Mouse (Mus musculus) thymus, adult 18-20 months (tissue): ENCODE results near the gene Pcsk1n.
"Not testable (repeated sequence)": the region's sequence is repeated elsewhere in the genome, so short reads cannot be mapped to it uniquely, and the experiment has no call there.

Experiments
- DNase-seq, 2 experiments: peaks; one replicate each; pipeline ENCODE4 v3.0.0; 2022; ENCODE audit warnings: mixed read lengths in 2 of 2

Pcsk1n gene

DNA sequence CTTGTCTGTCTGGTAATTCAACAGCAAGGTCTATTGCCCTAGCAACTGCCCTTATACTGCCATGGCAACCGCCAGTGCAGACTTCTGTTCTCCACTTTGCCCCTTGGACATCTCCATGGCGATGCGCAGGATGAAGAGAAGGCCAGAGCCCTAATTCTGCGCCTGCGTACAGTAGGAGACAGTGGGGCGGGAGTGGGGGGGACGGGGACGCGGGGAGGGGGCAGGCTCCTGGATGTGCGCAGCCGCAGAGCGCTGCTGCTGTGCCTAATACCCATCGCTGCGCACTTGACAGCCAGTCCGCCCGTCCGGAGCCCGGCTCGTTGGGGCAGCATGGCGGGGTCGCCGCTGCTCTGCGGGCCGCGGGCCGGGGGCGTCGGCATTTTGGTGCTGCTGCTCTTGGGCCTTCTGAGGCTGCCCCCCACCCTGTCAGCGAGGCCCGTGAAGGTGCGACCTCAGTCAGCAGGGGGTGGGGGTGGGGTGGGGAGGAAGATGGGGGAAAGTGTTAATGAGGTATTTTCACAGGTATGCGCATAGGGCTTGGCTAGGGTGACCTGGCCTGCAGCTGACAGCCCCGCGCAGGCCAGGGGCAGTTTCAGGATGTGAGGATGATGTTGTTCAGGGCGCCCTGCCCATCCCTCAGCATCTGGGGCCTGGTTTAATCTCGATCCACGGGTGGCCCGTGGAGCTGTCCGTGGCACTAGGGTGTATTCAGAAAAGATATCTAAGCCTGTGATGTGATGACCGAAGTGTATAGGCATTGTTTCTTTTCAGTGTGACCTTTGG is at the start of gene Pcsk1n:
TSS of gene Pcsk1n (plus strand) at position 222 of the 783 bp plus-strand sequence.
- no peak for DNase-seq

DNA sequence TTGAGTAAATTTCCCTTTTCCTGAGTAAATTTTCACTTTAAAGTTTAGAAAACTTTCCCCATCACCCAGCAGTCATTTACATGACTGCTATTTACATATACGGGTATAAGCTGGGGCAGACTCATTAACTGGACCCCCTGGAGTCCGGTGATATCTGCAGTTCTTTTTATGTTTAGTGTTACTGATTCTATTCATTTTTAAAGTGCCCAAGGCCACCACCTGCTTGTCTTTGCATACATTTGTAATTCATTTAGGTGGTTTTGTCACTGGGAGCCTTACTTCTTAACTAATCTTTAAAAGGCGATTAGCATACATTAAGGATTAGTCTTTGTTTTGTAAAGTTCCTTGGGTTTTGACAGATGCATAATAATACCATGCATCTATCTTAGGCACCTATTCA is 49.8 kb upstream of the Pcsk1n start:
- no peak for DNase-seq

DNA sequence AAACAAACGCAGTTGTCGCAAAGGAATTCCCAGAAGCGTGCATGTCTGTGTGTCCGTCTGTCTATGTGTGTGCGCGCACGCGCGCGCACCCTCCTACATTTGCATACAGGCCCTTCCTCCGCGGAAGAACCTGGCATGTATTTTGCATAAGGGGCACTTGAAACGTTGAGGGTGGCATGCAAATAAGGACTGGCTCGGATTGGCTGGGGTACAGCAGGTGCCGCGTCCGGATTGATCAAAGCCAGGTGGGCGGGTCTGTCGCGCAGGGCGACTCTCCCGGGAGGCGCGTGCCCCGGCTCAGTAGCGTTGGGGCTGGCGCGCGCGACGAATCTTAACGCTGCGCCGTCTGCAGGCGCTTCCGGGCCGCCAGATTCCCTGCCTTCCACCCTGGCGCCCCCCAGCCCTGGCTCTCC is 41.6 kb upstream of the Pcsk1n start, which contains the start of gene Pim2:
TSS of gene Pim2 (plus strand) at position 256 of the 413 bp plus-strand sequence.
- peak; percentile 81 to 89 for DNase-seq

GRCm38 (mm10) chrX:7878495-7878894 is 41.1 kb upstream of the Pcsk1n start:
- DNase-seq: no peak

DNA sequence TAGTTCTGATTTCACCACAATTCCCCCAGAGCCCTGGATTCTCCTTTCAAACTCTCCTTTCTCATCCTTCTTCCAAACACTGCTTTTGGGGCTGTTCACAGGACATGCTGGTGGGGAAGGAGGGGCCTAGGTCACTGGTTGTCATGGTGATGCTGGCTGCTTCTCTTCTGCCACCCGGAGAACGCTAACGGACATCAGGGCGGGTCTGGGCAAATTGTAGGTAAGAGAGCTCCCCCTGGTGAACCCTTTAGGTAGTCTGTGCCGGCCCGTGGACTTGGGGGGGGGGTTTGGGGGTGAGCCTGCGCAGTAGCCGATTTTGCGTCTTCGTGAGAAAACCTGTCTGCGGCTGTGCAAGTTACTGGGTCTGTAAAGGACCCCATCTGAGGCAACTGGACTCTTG is 39.8 kb upstream of the Pcsk1n start:
- peak in 1 of 2 experiments; percentile 48 for DNase-seq

GRCm38 (mm10) chrX:7883841-7884567 is 35.6 kb upstream of the Pcsk1n start, which contains the start of gene Slc35a2:
Gene Slc35a2 (plus strand): TSS chrX:7884028.
- peak; percentile 44 to 56 for DNase-seq

DNA sequence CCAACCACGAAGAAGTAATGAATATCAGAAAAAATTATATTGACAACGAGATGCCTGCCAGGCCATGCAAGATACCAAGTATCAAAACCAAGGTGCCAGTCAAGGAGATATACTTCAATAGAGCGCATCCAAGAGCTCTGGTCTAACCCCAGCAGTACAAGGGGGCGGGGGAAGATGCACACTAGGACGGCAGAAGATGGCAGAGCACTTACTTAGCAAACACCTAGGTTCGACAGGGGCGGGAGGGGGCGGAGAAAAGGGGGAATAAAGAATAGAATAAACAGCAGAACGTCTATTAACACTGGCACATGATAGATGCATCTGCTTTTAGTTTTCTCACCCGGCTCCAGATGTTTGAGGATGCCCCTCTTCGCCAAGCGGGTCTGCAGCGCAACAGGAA is 21.4 kb upstream of the Pcsk1n start:
- DNase-seq: no peak

DNA sequence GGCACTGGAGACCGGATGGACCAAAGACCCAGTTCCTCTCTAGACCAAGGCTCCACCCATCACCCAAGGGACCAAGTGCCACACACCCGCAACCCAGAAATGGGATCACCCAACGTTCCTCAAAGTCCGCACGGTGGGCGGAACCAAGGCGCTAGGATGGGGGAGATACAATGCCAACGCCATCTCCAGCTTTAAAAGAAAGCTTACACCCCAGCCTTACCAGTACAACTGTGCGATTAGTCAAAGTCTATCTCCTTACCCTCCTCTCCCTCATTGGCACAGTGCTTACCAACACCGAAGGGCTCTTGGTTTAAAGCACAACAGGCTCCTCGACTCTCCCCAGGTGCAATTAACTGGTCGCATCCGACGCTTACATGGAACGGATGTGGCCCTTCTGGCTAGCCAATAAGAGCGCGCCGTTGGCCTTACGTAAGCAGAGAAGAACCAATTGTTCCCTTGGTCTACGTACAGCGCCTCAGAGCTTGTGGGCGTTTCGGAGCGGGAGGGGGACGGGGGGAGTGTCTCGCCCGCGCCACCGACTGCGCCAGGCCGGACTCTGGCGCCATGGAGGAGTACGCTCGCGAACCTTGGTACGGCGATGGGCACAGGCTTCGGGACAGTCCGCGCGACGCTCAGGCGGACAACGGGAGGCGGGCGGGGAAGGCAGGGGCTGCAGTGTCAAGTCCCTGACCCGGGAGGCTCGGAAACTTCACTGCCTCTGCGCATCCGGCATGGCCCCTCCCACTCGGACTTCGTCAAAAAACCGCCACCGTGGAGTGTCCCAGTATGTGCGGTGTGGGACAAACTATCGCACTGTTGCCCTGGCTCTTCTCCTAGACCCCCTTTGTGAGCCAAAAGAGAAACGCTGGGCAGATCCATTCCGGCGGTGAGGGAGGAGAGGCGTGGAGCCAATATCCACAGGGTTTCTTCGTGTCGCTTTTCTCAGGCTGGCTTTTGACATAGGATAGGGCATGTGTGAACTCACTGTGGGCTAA is 20.4 kb upstream of the Pcsk1n start, which contains the start of the genes Pqbp1 and Timm17b:
TSS of gene Pqbp1 (minus strand) at position 390 of the 995 bp plus-strand sequence.
TSS of gene Timm17b (plus strand) at position 478 of the 995 bp plus-strand sequence.
- peak; percentile 80 to 86 for DNase-seq

GRCm38 (mm10) chrX:7904441-7904840 is 15.2 kb upstream of the Pcsk1n start:
- no peak for DNase-seq

- DNase-seq: no peak
Observed at GRCm38 (mm10) chrX:7907735-7908134, 11.9 kb upstream of the Pcsk1n start, which contains the start of gene Gm10491. Gene Gm10491 (minus strand): TSS chrX:7907835.

GRCm38 (mm10) chrX:7909242-7909641 is 10.4 kb upstream of the Pcsk1n start, which contains the start of gene Gm10490:
Gene Gm10490 (plus strand): TSS chrX:7909542.
- DNase-seq: not testable (repeated sequence)

GRCm38 (mm10) chrX:7910473-7910872 is 9.1 kb upstream of the Pcsk1n start:
- DNase-seq: no peak

GRCm38 (mm10) chrX:7915669-7916068 is 4.0 kb upstream of the Pcsk1n start:
- peak in 1 of 2 experiments; percentile 20 for DNase-seq

- DNase-seq: not testable (repeated sequence)
Observed at GRCm38 (mm10) chrX:7917960-7918359, 1.7 kb upstream of the Pcsk1n start.

- no peak for DNase-seq
Observed at GRCm38 (mm10) chrX:7922032-7922431, 2.4 kb downstream of the Pcsk1n start.

DNA sequence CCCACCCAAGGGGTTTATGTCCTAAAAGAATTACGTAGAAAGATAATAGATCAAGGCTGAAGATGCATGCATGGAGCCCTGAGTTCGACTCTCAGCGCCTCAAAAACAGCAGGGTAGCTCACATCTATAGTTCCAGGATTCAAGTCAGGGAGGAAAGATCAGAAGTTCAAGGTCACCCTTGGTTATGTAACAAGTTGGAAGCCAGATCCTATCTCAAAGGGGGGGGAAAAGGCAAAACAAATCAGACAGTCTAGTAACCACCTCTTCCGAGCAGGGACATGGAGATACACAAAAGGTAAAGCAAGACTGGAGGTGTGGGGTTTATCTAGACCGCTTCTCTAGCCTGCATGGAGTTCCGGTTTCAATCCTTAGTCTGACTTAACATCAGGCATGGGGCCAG is 6.6 kb downstream of the Pcsk1n start:
- DNase-seq: no peak

- no peak for DNase-seq
Observed at GRCm38 (mm10) chrX:7927116-7927515, 7.5 kb downstream of the Pcsk1n start.

GRCm38 (mm10) chrX:7928270-7928790 is 8.7 kb downstream of the Pcsk1n start, which contains the start of gene Eras:
Gene Eras (minus strand): TSS chrX:7928607.
- DNase-seq: no peak

GRCm38 (mm10) chrX:7936874-7937273 is 17.3 kb downstream of the Pcsk1n start:
- no peak for DNase-seq

- no peak for DNase-seq
Observed at GRCm38 (mm10) chrX:7937667-7938066, 18.0 kb downstream of the Pcsk1n start.

DNA sequence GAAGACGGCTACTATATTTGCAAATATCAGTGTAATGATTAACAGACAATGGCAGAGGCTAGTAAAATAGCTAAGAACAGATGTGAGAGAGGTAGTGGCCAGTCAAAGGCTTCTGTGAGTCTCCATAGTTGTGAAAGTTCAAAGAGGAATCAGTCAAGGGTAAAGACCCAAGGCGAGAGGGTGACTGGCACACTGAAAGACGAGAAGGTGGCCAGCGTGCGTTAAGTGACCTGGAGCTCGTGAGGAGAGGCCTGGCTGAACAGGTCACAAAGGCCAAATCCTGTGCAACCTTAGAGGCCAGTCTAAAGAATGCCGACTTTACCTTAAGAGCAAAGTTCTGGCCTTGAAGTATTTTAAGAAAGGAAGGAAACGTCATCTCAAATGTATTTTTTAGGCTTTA is 26.0 kb downstream of the Pcsk1n start:
- no peak for DNase-seq
